Mouse (Mus musculus) hindbrain, embryonic 16.5 days (tissue): Measurements from ENCODE around the gene Ets1. TPM values are rescaled to one million over a fixed set of nuclear protein-coding genes. Genes with fewer than 3 reads are reported as not detected.

Source experiments
- ATAC-seq: fragments of 200-750 bp; cut with Nextera tagmentation; 2 replicates; pipeline ENCODE4 v1.8.0; 2017; ENCODE audit warnings: moderate TSS enrichment, moderate library complexity
- H3K27ac ChIP-seq: fragments of 300-500 bp; sonication (generic); 2 replicates; pipeline ENCODE4 v1.5.1; 2014; ENCODE audit warnings: low read depth, mild to moderate bottlenecking, control low read depth, low read length, moderate library complexity
- H3K27me3 ChIP-seq: fragments of 300-500 bp; sonication (generic); replicated peaks from 2 replicates; pipeline ENCODE4 v1.6.1; 2014; ENCODE audit warnings: low read length; ENCODE audit not compliant: control insufficient read depth, insufficient read depth
- H3K36me3 ChIP-seq: fragments of 300-500 bp; sonication (generic); 2 replicates; pipeline ENCODE4 v1.6.1; 2014; ENCODE audit warnings: mild to moderate bottlenecking, low read length, moderate library complexity, mixed read lengths; ENCODE audit not compliant: control insufficient read depth, insufficient read depth
- H3K4me1 ChIP-seq: fragments of 300-500 bp; sonication (generic); 2 replicates; pipeline ENCODE4 v1.6.1; 2014; ENCODE audit warnings: low read depth, low read length; ENCODE audit not compliant: control insufficient read depth, insufficient read depth
- H3K4me2 ChIP-seq: fragments of 300-500 bp; sonication (generic); 2 replicates; pipeline ENCODE4 v1.6.1; 2014; ENCODE audit warnings: mild to moderate bottlenecking, low read length, control low read depth, moderate library complexity
- H3K4me3 ChIP-seq: fragments of 300-500 bp; sonication (generic); 2 replicates; pipeline ENCODE4 v1.5.1; 2014; ENCODE audit warnings: mild to moderate bottlenecking, low read length, control low read depth, moderate library complexity
- H3K9ac ChIP-seq: fragments of 300-500 bp; sonication (generic); 2 replicates; pipeline ENCODE4 v1.6.1; 2014; ENCODE audit warnings: low read depth, mild to moderate bottlenecking, control low read depth, low read length, moderate library complexity
- H3K9me3 ChIP-seq: fragments of 300-500 bp; sonication (generic); 2 replicates; pipeline ENCODE4 v1.6.1; 2014; ENCODE audit warnings: mild to moderate bottlenecking, low read length, moderate library complexity; ENCODE audit not compliant: control insufficient read depth
- WGBS: fragments of 180-500 bp; shearing (Covaris S2); extraction: QIAGEN DNeasy Blood & Tissue Kit; methylation state at CpG from one replicate; pipeline ENCODE4 v1.1.7; 2014; 5-methylcytosine and 5-hydroxymethylcytosine counted together
- polyA plus RNA-seq: library from polyadenylated mRNA; unstranded; fragments of >200 nt; fragmentation: Nextera tagmentation; extraction: Ambion mirVana; gene quantifications from 2 replicates; pipeline ENCODE4 v1.2.1, GENCODE M21; 2015

Ets1 gene
- polyA plus RNA-seq, 1 experiment from 2014 or later: 15.6 TPM

- no peak overlapping the region for H3K4me2 ChIP-seq
- 52% methylated on average over 7 of the region's 7 CpGs for WGBS
- ATAC-seq: peak; percentile 60; the same call in 1 of the 2 replicates
Measured at GRCm38 (mm10) chr9:32789306-32789705, 153.3 kb downstream of the Ets1 start.

GRCm38 (mm10) chr9:32791699-32792098 lies 155.7 kb downstream of the Ets1 start:
- ATAC-seq: no peak
- H3K4me1 ChIP-seq: no peaks in the 10 kb centered on the region
- no peak overlapping the region for H3K9ac ChIP-seq
- no peak overlapping the region for H3K4me2 ChIP-seq
- H3K27ac ChIP-seq: no peak overlapping the region
- 78% methylated on average over 6 of the region's 6 CpGs for WGBS
- no peaks in the 10 kb centered on the region for H3K27me3 ChIP-seq
- no peaks in the 10 kb centered on the region for H3K36me3 ChIP-seq
- H3K9me3 ChIP-seq: no peaks in the 10 kb centered on the region
- H3K4me3 ChIP-seq: no peak overlapping the region

More at GRCm38 (mm10) chr9:32789306-32789705, 153.3 kb downstream of the Ets1 start:
- Histone ChIP-seq H3K27ac (no peak overlapping the region), H3K27me3 (no peaks in the 10 kb centered on the region), H3K9ac (no peak overlapping the region), H3K9me3 (no peaks in the 10 kb centered on the region), H3K4me3 (no peak overlapping the region), H3K36me3 (no peaks in the 10 kb centered on the region), H3K4me1 (no peaks in the 10 kb centered on the region)

DNA sequence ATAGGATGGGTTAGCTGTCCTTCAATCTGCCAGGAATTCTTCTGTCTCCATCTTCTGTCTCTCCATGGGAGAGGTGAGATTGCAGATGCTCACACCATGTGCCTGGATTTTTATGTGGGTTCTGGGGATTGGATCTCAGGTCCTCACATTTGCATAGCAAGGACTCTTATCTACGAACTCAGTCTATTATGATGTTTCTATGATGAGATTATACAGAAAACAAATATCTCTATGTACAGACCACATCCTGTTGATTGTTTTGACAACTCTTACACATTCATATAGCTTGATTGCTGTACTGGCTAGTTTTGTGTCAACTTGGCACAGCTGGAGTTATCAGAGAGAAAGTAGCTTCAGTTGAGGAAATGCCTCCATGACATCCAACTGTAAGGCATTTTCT lies 162.2 kb downstream of the Ets1 start:
- Histone ChIP-seq H3K9me3 (no peaks in the 10 kb centered on the region), H3K27ac (no peak overlapping the region), H3K9ac (no peak overlapping the region), H3K4me2 (no peak overlapping the region), H3K27me3 (no peaks in the 10 kb centered on the region), H3K4me1 (no peaks in the 10 kb centered on the region), H3K36me3 (no peaks in the 10 kb centered on the region), H3K4me3 (no peak overlapping the region)
- 85% methylated on average over 1 of the region's 1 CpGs for WGBS
- no peak for ATAC-seq

DNA sequence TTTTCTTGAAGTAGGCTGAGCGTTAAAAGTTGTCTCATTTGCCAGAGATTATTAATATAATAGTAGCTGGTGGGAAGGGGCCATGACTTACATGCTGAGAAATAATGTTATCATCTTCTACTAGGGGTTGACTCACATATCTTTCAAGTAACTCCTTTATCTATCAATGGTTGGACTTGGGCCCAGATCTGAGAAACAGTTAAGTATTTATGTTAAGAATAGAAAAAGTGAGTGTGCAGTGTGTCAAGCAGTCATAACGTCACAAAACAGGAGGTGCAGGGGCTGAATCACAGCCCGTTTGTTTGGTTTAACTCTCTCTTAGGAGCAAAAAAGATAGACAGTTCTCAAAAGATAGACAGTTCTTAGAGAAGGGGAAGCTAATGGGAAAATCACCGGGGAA lies 170.1 kb downstream of the Ets1 start:
- no peaks in the 10 kb centered on the region for H3K9me3 ChIP-seq
- no peak overlapping the region for H3K4me3 ChIP-seq
- H3K4me2 ChIP-seq: no peak overlapping the region
- 72% methylated on average over 4 of the region's 4 CpGs for WGBS
- no peak overlapping the region for H3K9ac ChIP-seq
- H3K27ac ChIP-seq: no peak overlapping the region
- H3K27me3 ChIP-seq: no peaks in the 10 kb centered on the region
- no peaks in the 10 kb centered on the region for H3K4me1 ChIP-seq
- H3K36me3 ChIP-seq: no peaks in the 10 kb centered on the region
- no peak for ATAC-seq

Other genes starting within 250 kb of the Ets1 start
- 6.4 and 8.4 TPM in 2 replicates for gene Fli1, start 93.4 kb upstream of the Ets1 start, polyA plus RNA-seq